Mouse (Mus musculus) frontal cortex, adult (tissue): Measurements from ENCODE around the gene Dnase1l3.
A peak's percentile ranks its signal among the peaks of the same experiment; 100 is the strongest.

ENCODE experiments used
- ATAC-seq: cut with Nextera tagmentation; 2 replicates; pipeline ENCODE4 v1.9.2; 2017; ENCODE audit warnings: mild to moderate bottlenecking, moderate library complexity, mixed read lengths; ENCODE audit not compliant: low TSS enrichment

Dnase1l3 gene

GRCm38 (mm10) chr14:7937052-7937630 lies 57.2 kb downstream of the Dnase1l3 start:
- ATAC-seq: peak; percentile 94

GRCm38 (mm10) chr14:7934166-7934565 lies 60.2 kb downstream of the Dnase1l3 start:
- ATAC-seq: no peak

- no peak for ATAC-seq
Observed at GRCm38 (mm10) chr14:7932151-7932550, 62.2 kb downstream of the Dnase1l3 start.

GRCm38 (mm10) chr14:7929029-7929428 lies 65.3 kb downstream of the Dnase1l3 start:
- ATAC-seq: no peak

GRCm38 (mm10) chr14:7928362-7928761 lies 66.0 kb downstream of the Dnase1l3 start:
- ATAC-seq: no peak

GRCm38 (mm10) chr14:7923635-7924034 lies 70.7 kb downstream of the Dnase1l3 start:
- no peak for ATAC-seq

- ATAC-seq: no peak
Observed at GRCm38 (mm10) chr14:7921459-7921858, 72.9 kb downstream of the Dnase1l3 start.

- no peak for ATAC-seq
Observed at GRCm38 (mm10) chr14:7919921-7920320, 74.5 kb downstream of the Dnase1l3 start.

GRCm38 (mm10) chr14:7919309-7919708 lies 75.1 kb downstream of the Dnase1l3 start:
- peak; percentile 67 for ATAC-seq

- no peak for ATAC-seq
Observed at GRCm38 (mm10) chr14:7918150-7918991, 76.0 kb downstream of the Dnase1l3 start.
